Mouse (Mus musculus) limb, embryonic 12.5 days (tissue): ENCODE results near the gene Apobr. TPM values are rescaled to one million over a fixed set of nuclear protein-coding genes. Genes with fewer than 3 reads are reported as not detected.

ENCODE experiments used
- microRNA-seq: library from miRNA; unstranded; fragments of <30 nt; microRNA quantifications from one replicate; pipeline ENCODE4, GENCODE M21; 2017
- polyA plus RNA-seq: library from polyadenylated mRNA; unstranded; fragments of >200 nt; fragmentation: Nextera tagmentation; extraction: Ambion mirVana; gene quantifications from 2 replicates; pipeline ENCODE4 v1.2.1, GENCODE M21; 2016

Gene Apobr
- polyA plus RNA-seq, 1 experiment from 2014 or later = 0.56 TPM

Small RNA genes within 50 kb of the gene (microRNA-seq; reads per million reads assigned to microRNA genes)
- 0.93 reads per million for gene Mir7059

Other genes starting within 250 kb of the Apobr start
- gene Lat, start 215.4 kb upstream of the Apobr start, polyA plus RNA-seq = 2.9 and 3.2 TPM in 2 replicates
- 57.2 and 58.8 TPM in 2 replicates for gene Spns1, start 207.5 kb upstream of the Apobr start, polyA plus RNA-seq
- 2.9 and 3.2 TPM in 2 replicates for gene Nfatc2ip, start 188.2 kb upstream of the Apobr start, polyA plus RNA-seq
- not detected in 2 replicates for gene Cd19, start 170.1 kb upstream of the Apobr start, polyA plus RNA-seq
- 37.1 and 37.7 TPM in 2 replicates for gene Rabep2, start 156.2 kb upstream of the Apobr start, polyA plus RNA-seq
- 52.5 and 54.1 TPM in 2 replicates for gene Atp2a1, start 121.8 kb upstream of the Apobr start, polyA plus RNA-seq
- 57.8 and 59.9 TPM in 2 replicates for gene Sh2b1, start 109.5 kb upstream of the Apobr start, polyA plus RNA-seq
- 137 and 140 TPM in 2 replicates for gene Tufm, start 97.6 kb upstream of the Apobr start, polyA plus RNA-seq
- 59.6 and 65.8 TPM in 2 replicates for gene Atxn2l, start 81.5 kb upstream of the Apobr start, polyA plus RNA-seq
- 202 and 205 TPM in 2 replicates for gene Eif3c, start 18.5 kb upstream of the Apobr start, polyA plus RNA-seq
- gene Cln3, start 875 bp downstream of the Apobr start, polyA plus RNA-seq = 34.0 TPM in 2 replicates
- not detected in 2 replicates for gene Il27, start 10.0 kb downstream of the Apobr start, polyA plus RNA-seq
- gene Nupr1, start 45.9 kb downstream of the Apobr start, polyA plus RNA-seq = 0.28 TPM in 1 of 2 replicates, not detected in the other
- 47.7 and 49.1 TPM in 2 replicates for gene Sgf29, start 64.4 kb downstream of the Apobr start, polyA plus RNA-seq
- 0.83 and 1.2 TPM in 2 replicates for gene Sult1a1, start 91.5 kb downstream of the Apobr start, polyA plus RNA-seq
- 145 and 156 TPM in 2 replicates for gene Bola2, start 110.5 kb downstream of the Apobr start, polyA plus RNA-seq
- 14.5 and 14.7 TPM in 2 replicates for gene Slx1b, start 110.8 kb downstream of the Apobr start, polyA plus RNA-seq
- 36.6 and 39.1 TPM in 2 replicates for gene Coro1a, start 122.8 kb downstream of the Apobr start, polyA plus RNA-seq
- 36.4 and 38.5 TPM in 2 replicates for gene Mapk3, start 174.7 kb downstream of the Apobr start, polyA plus RNA-seq
- gene Gdpd3, start 181.4 kb downstream of the Apobr start, polyA plus RNA-seq = 1.3 and 2.4 TPM in 2 replicates
- gene Ypel3, start 192.0 kb downstream of the Apobr start, polyA plus RNA-seq = 104 and 126 TPM in 2 replicates
- gene Tbx6, start 196.5 kb downstream of the Apobr start, polyA plus RNA-seq = 0.50 and 0.68 TPM in 2 replicates
- gene Ppp4c, start 207.6 kb downstream of the Apobr start, polyA plus RNA-seq = 378 and 401 TPM in 2 replicates
- gene Fam57b, start 212.7 kb downstream of the Apobr start, polyA plus RNA-seq = 0.19 and 0.33 TPM in 2 replicates
- gene 4930451I11Rik, start 246.7 kb downstream of the Apobr start, polyA plus RNA-seq = not detected in 2 replicates